Mouse (Mus musculus): Measurements from ENCODE around the gene Ube2g2. TPM values are rescaled to one million over a fixed set of nuclear protein-coding genes. Genes with fewer than 3 reads are reported as not detected.
A peak's percentile ranks its signal among the peaks of the same experiment; 100 is the strongest.

Gene Ube2g2
- polyA plus RNA-seq, 1 experiment from 2014 or later: 53.0 TPM

GRCm38 (mm10) chr10:77606855-77607254 lies 15.2 kb upstream of the Ube2g2 start:
- WGBS: 31% methylated on average over 7 of the region's 7 CpGs
- ATAC-seq (ENCODE audit: insufficient number of reproducible peaks, insufficient read depth, low FRiP score, low read depth): 0 out of 2 replicates have a peak, but pooled peaks have one; percentile 0
- Histone ChIP-seq H3K9ac (ENCODE audit: low read length) (peak overlapping the region; percentile 86), H3K4me3 (ENCODE audit: control insufficient read depth in 1 of 2, insufficient read depth in 1 of 2, low read depth in 1 of 2, low read length in 2 of 2) (peak overlapping the region; percentile 81 to 96), H3K4me2 (ENCODE audit: low read length) (peak overlapping the region; percentile 97), H3K9me3 (ENCODE audit: control insufficient read depth, low read length) (peaks cover 3% of the 10 kb centered on the region; the same call in 1 of the 2 replicates), H3K4me1 (ENCODE audit: control insufficient read depth in 2 of 2, insufficient read depth in 2 of 2, low read length in 2 of 2) (peaks cover 15 to 19% of the 10 kb centered on the region in 2 experiments), H3K27ac (replicated peaks in 1 of 2; ENCODE audit: control insufficient read depth in 1 of 2, insufficient read depth in 1 of 2, low read depth in 2 of 2, low read length in 2 of 2) (peak overlapping the region; percentile 82 to 97), H3K27me3 (ENCODE audit: control insufficient read depth, insufficient read depth, low read length) (no peaks in the 10 kb centered on the region), H3K36me3 (ENCODE audit: control insufficient read depth, insufficient read depth, low read length) (peaks cover 34% of the 10 kb centered on the region)

- Histone ChIP-seq H3K9ac (ENCODE audit: low read length) (peak overlapping the region; percentile 86), H3K27me3 (ENCODE audit: control insufficient read depth, insufficient read depth, low read length) (no peaks in the 10 kb centered on the region), H3K36me3 (ENCODE audit: control insufficient read depth, insufficient read depth, low read length) (peaks cover 39% of the 10 kb centered on the region), H3K27ac (replicated peaks in 1 of 2; ENCODE audit: control insufficient read depth in 1 of 2, insufficient read depth in 1 of 2, low read depth in 2 of 2, low read length in 2 of 2) (0 out of 4 replicates have a peak overlapping the region, but pooled peaks of 1 of the 2 experiments have one; percentile 97), H3K4me2 (ENCODE audit: low read length) (peak overlapping the region; percentile 97), H3K4me1 (ENCODE audit: control insufficient read depth in 2 of 2, insufficient read depth in 2 of 2, low read length in 2 of 2) (peaks cover 15 to 19% of the 10 kb centered on the region in 2 experiments), H3K4me3 (ENCODE audit: control insufficient read depth in 1 of 2, insufficient read depth in 1 of 2, low read depth in 1 of 2, low read length in 2 of 2) (peak overlapping the region in 1 of 2 experiments; percentile 81; a peak in 1 of 4 replicates), H3K9me3 (ENCODE audit: control insufficient read depth, low read length) (0 out of 2 replicates have a peak, but pooled peaks cover 3% of the 10 kb centered on the region)
- ATAC-seq (ENCODE audit: insufficient number of reproducible peaks, insufficient read depth, low FRiP score, low read depth): no peak
- 72% methylated on average over 5 of the region's 5 CpGs for WGBS
These were observed 14.6 kb upstream of the Ube2g2 start for GRCm38 (mm10) chr10:77607441-77607840.

- no peaks in the 10 kb centered on the region for H3K27me3 ChIP-seq (ENCODE audit: control insufficient read depth, insufficient read depth, low read length)
- peaks cover 15 to 25% of the 10 kb centered on the region in 2 experiments for H3K4me1 ChIP-seq (ENCODE audit: control insufficient read depth in 2 of 2, insufficient read depth in 2 of 2, low read length in 2 of 2)
- 0 out of 2 replicates have a peak, but pooled peaks cover 3% of the 10 kb centered on the region for H3K9me3 ChIP-seq (ENCODE audit: control insufficient read depth, low read length)
- 95% methylated on average over 8 of the region's 8 CpGs for WGBS
- no peak overlapping the region for H3K4me2 ChIP-seq (ENCODE audit: low read length)
- no peak overlapping the region for H3K9ac ChIP-seq (ENCODE audit: low read length)
- H3K27ac ChIP-seq (replicated peaks in 1 of 2; ENCODE audit: control insufficient read depth in 1 of 2, insufficient read depth in 1 of 2, low read depth in 2 of 2, low read length in 2 of 2): no peak overlapping the region
- H3K36me3 ChIP-seq (ENCODE audit: control insufficient read depth, insufficient read depth, low read length): peaks cover 44% of the 10 kb centered on the region
- no peak for ATAC-seq (ENCODE audit: insufficient number of reproducible peaks, insufficient read depth, low FRiP score, low read depth)
- H3K4me3 ChIP-seq (ENCODE audit: control insufficient read depth in 1 of 2, insufficient read depth in 1 of 2, low read depth in 1 of 2, low read length in 2 of 2): no peak overlapping the region
These were observed 13.5 kb upstream of the Ube2g2 start for GRCm38 (mm10) chr10:77608589-77608988.

- Histone ChIP-seq H3K4me3 (ENCODE audit: control insufficient read depth in 1 of 2, insufficient read depth in 1 of 2, low read depth in 1 of 2, low read length in 2 of 2) (no peak overlapping the region), H3K9ac (ENCODE audit: low read length) (no peak overlapping the region), H3K4me2 (ENCODE audit: low read length) (no peak overlapping the region), H3K27ac (replicated peaks in 1 of 2; ENCODE audit: control insufficient read depth in 1 of 2, insufficient read depth in 1 of 2, low read depth in 2 of 2, low read length in 2 of 2) (no peak overlapping the region), H3K36me3 (ENCODE audit: control insufficient read depth, insufficient read depth, low read length) (peaks cover 61% of the 10 kb centered on the region), H3K9me3 (ENCODE audit: control insufficient read depth, low read length) (no peaks in the 10 kb centered on the region), H3K27me3 (ENCODE audit: control insufficient read depth, insufficient read depth, low read length) (no peaks in the 10 kb centered on the region), H3K4me1 (ENCODE audit: control insufficient read depth in 2 of 2, insufficient read depth in 2 of 2, low read length in 2 of 2) (peaks cover 9 to 22% of the 10 kb centered on the region in 2 experiments)
- 86% methylated on average over 8 of the region's 8 CpGs for WGBS
- no peak for ATAC-seq (ENCODE audit: insufficient number of reproducible peaks, insufficient read depth, low FRiP score, low read depth)
These were observed 11.7 kb upstream of the Ube2g2 start for GRCm38 (mm10) chr10:77610221-77610961.

- H3K4me2 ChIP-seq (ENCODE audit: low read length): no peak overlapping the region
- no peak overlapping the region for H3K9ac ChIP-seq (ENCODE audit: low read length)
- peak; percentile 51 for ATAC-seq (ENCODE audit: insufficient number of reproducible peaks, insufficient read depth, low FRiP score, low read depth)
- H3K36me3 ChIP-seq (ENCODE audit: control insufficient read depth, insufficient read depth, low read length): peaks cover 84% of the 10 kb centered on the region
- H3K27me3 ChIP-seq (ENCODE audit: control insufficient read depth, insufficient read depth, low read length): no peaks in the 10 kb centered on the region
- peak overlapping the region; percentile 20 to 76 for H3K27ac ChIP-seq (replicated peaks in 1 of 2; ENCODE audit: control insufficient read depth in 1 of 2, insufficient read depth in 1 of 2, low read depth in 2 of 2, low read length in 2 of 2)
- H3K9me3 ChIP-seq (ENCODE audit: control insufficient read depth, low read length): no peaks in the 10 kb centered on the region
- H3K4me1 ChIP-seq (ENCODE audit: control insufficient read depth in 2 of 2, insufficient read depth in 2 of 2, low read length in 2 of 2): peaks cover 0 to 9% of the 10 kb centered on the region in 2 experiments; a peak in 1 of 4 replicates
- H3K4me3 ChIP-seq (ENCODE audit: control insufficient read depth in 1 of 2, insufficient read depth in 1 of 2, low read depth in 1 of 2, low read length in 2 of 2): no peak overlapping the region
- 65% methylated on average over 3 of the region's 3 CpGs for WGBS
These were observed 8.7 kb upstream of the Ube2g2 start for GRCm38 (mm10) chr10:77613409-77613808.

- Histone ChIP-seq H3K27ac (replicated peaks in 1 of 2; ENCODE audit: control insufficient read depth in 1 of 2, insufficient read depth in 1 of 2, low read depth in 2 of 2, low read length in 2 of 2) (no peak overlapping the region), H3K27me3 (ENCODE audit: control insufficient read depth, insufficient read depth, low read length) (no peaks in the 10 kb centered on the region), H3K4me3 (ENCODE audit: control insufficient read depth in 1 of 2, insufficient read depth in 1 of 2, low read depth in 1 of 2, low read length in 2 of 2) (no peak overlapping the region), H3K9me3 (ENCODE audit: control insufficient read depth, low read length) (no peaks in the 10 kb centered on the region), H3K4me1 (ENCODE audit: control insufficient read depth in 2 of 2, insufficient read depth in 2 of 2, low read length in 2 of 2) (peaks cover 0 to 9% of the 10 kb centered on the region in 2 experiments; a peak in 1 of 4 replicates), H3K36me3 (ENCODE audit: control insufficient read depth, insufficient read depth, low read length) (peaks cover 71% of the 10 kb centered on the region), H3K9ac (ENCODE audit: low read length) (no peak overlapping the region), H3K4me2 (ENCODE audit: low read length) (no peak overlapping the region)
- no peak for ATAC-seq (ENCODE audit: insufficient number of reproducible peaks, insufficient read depth, low FRiP score, low read depth)
- WGBS: 90% methylated on average over 8 of the region's 8 CpGs
These were observed 6.4 kb upstream of the Ube2g2 start for GRCm38 (mm10) chr10:77615647-77616046.

- Histone ChIP-seq H3K4me1 (ENCODE audit: control insufficient read depth in 2 of 2, insufficient read depth in 2 of 2, low read length in 2 of 2) (peaks cover 0 to 9% of the 10 kb centered on the region in 2 experiments; a peak in 1 of 4 replicates), H3K27ac (replicated peaks in 1 of 2; ENCODE audit: control insufficient read depth in 1 of 2, insufficient read depth in 1 of 2, low read depth in 2 of 2, low read length in 2 of 2) (no peak overlapping the region), H3K9me3 (ENCODE audit: control insufficient read depth, low read length) (no peaks in the 10 kb centered on the region), H3K36me3 (ENCODE audit: control insufficient read depth, insufficient read depth, low read length) (peaks cover 66% of the 10 kb centered on the region), H3K27me3 (ENCODE audit: control insufficient read depth, insufficient read depth, low read length) (no peaks in the 10 kb centered on the region), H3K4me2 (ENCODE audit: low read length) (no peak overlapping the region), H3K4me3 (ENCODE audit: control insufficient read depth in 1 of 2, insufficient read depth in 1 of 2, low read depth in 1 of 2, low read length in 2 of 2) (no peak overlapping the region), H3K9ac (ENCODE audit: low read length) (no peak overlapping the region)
- 95% methylated on average over 9 of the region's 9 CpGs for WGBS
- no peak for ATAC-seq (ENCODE audit: insufficient number of reproducible peaks, insufficient read depth, low FRiP score, low read depth)
These were observed 5.9 kb upstream of the Ube2g2 start for GRCm38 (mm10) chr10:77616166-77616565.
